Mouse (Mus musculus): ENCODE data around the gene Sept1. TPM values are rescaled to one million over a fixed set of nuclear protein-coding genes. Genes with fewer than 3 reads are reported as not detected.

The Sept1 gene
- total RNA-seq, 2 experiments from 2014 or later, result 6.9 to 8.6 TPM

Other genes starting within 250 kb of the Sept1 start
- 1 to 10 TPM; 5.8 to 6.3 TPM for gene Mvp, start 218.5 kb downstream of the Sept1 start, total RNA-seq (2021)
- 1 to 10 TPM in 1 of 2 experiments, not detected in 1; 2.0 TPM for gene Pagr1b, start 216.6 kb downstream of the Sept1 start, total RNA-seq (2021)
- 10 to 100 TPM; 21.2 to 27.3 TPM for gene Pagr1a, start 215.8 kb downstream of the Sept1 start, total RNA-seq (2021)
- gene Gm42742, start 212.0 kb downstream of the Sept1 start, total RNA-seq (2021), result 10 to 100 TPM; 34.0 to 35.5 TPM
- gene Prrt2, start 211.9 kb downstream of the Sept1 start, total RNA-seq (2021), result 100 to 1,000 TPM; 184 to 201 TPM
- gene Maz, start 206.1 kb downstream of the Sept1 start, total RNA-seq (2021), result 100 to 1,000 TPM; 270 to 285 TPM
- gene Kif22, start 190.7 kb downstream of the Sept1 start, total RNA-seq (2021), result 10 to 100 TPM; 11.1 to 15.3 TPM
- not detected for gene Zg16, start 145.8 kb downstream of the Sept1 start, total RNA-seq (2021)
- 1 to 10 TPM; 1.1 to 2.7 TPM for gene AI467606, start 141.8 kb downstream of the Sept1 start, total RNA-seq (2021)
- under 1 TPM; 0.19 to 0.76 TPM for gene Qprt, start 110.9 kb downstream of the Sept1 start, total RNA-seq (2021)
- under 1 TPM; 0.65 to 0.95 TPM for gene Spn, start 95.3 kb downstream of the Sept1 start, total RNA-seq (2021)
- gene Cd2bp2, start 37.1 kb downstream of the Sept1 start, total RNA-seq (2021), result 10 to 100 TPM; 75.1 to 77.0 TPM
- 10 to 100 TPM; 93.6 to 97.3 TPM for gene Tbc1d10b, start 24.7 kb downstream of the Sept1 start, total RNA-seq (2021)
- gene Mylpf, start 24.2 kb downstream of the Sept1 start, total RNA-seq (2021), result 1 to 10 TPM; 1.0 to 1.5 TPM
- gene Zfp553, start 69 bp downstream of the Sept1 start, total RNA-seq (2021), result 10 to 100 TPM; 17.8 to 18.1 TPM
- gene Zfp771, start 11.1 kb upstream of the Sept1 start, total RNA-seq (2021), result 10 to 100 TPM; 55.5 to 57.2 TPM
- 10 to 100 TPM; 27.9 to 31.1 TPM for gene Dctpp1, start 27.6 kb upstream of the Sept1 start, total RNA-seq (2021)
- gene Sephs2, start 40.9 kb upstream of the Sept1 start, total RNA-seq (2021), result 10 to 100 TPM; 47.4 to 50.6 TPM
- gene Itgal, start 63.1 kb upstream of the Sept1 start, total RNA-seq (2021), result under 1 TPM; 0.32 to 0.57 TPM
- gene Zfp768, start 112.5 kb upstream of the Sept1 start, total RNA-seq (2021), result 10 to 100 TPM; 12.4 to 12.8 TPM
- gene Zfp747, start 142.9 kb upstream of the Sept1 start, total RNA-seq (2021), result 1 to 10 TPM; 5.3 to 6.0 TPM
- gene 9130019O22Rik, start 154.0 kb upstream of the Sept1 start, total RNA-seq (2021), result 1 to 10 TPM; 2.7 to 3.2 TPM
- 1 to 10 TPM; 6.1 to 7.4 TPM for gene E430018J23Rik, start 160.5 kb upstream of the Sept1 start, total RNA-seq (2021)
- gene Zfp764, start 173.7 kb upstream of the Sept1 start, total RNA-seq (2021), result 1 to 10 TPM; 3.4 to 4.2 TPM
- 10 to 100 TPM; 10.6 to 10.7 TPM for gene Zfp688, start 188.9 kb upstream of the Sept1 start, total RNA-seq (2021)
- gene Zfp689, start 216.0 kb upstream of the Sept1 start, total RNA-seq (2021), result 1 to 10 TPM; 7.3 to 8.1 TPM
- gene Prr14, start 226.5 kb upstream of the Sept1 start, total RNA-seq (2021), result 10 to 100 TPM; 29.4 to 31.3 TPM
- gene Fbrs, start 246.1 kb upstream of the Sept1 start, total RNA-seq (2021), result 10 to 100 TPM; 62.9 to 66.8 TPM

Measured in layer of hippocampus, postnatal 14 days (tissue).